Mouse (Mus musculus): ENCODE data around the gene A3galt2. TPM values are rescaled to one million over a fixed set of nuclear protein-coding genes. Genes with fewer than 3 reads are reported as not detected.

The A3galt2 gene
- polyA plus RNA-seq, 2 experiments, result 0.04 to 0.06 TPM

- Histone ChIP-seq H3K36me3 (replicated peaks; ENCODE audit: control insufficient read depth, insufficient read depth, low read depth) (no peaks in the 10 kb centered on the region), H3K9me3 (ENCODE audit: control insufficient read depth, low read length) (no peaks in the 10 kb centered on the region), H3K4me3 (ENCODE audit: insufficient read depth in 1 of 2, low read depth in 2 of 2, low read length in 2 of 2) (no peak overlapping the region), H3K4me2 (ENCODE audit: low read depth) (no peak overlapping the region), H3K4me1 (replicated peaks; ENCODE audit: control insufficient read depth in 2 of 2, insufficient read depth in 2 of 2, low read length in 1 of 2) (no peaks in the 10 kb centered on the region; a peak in 1 of 4 replicates), H3K27me3 (ENCODE audit: control insufficient read depth, insufficient read depth, low read length) (no peaks in the 10 kb centered on the region), H3K9ac (replicated peaks) (no peak overlapping the region), H3K27ac (no peak overlapping the region)
- WGBS (ENCODE audit: insufficient replicate concordance), result 69% methylated on average over 13 of the region's 13 CpGs
- DNase-seq (ENCODE audit: low read depth in 3 of 3, low spot score in 3 of 3) (no peak), ATAC-seq (ENCODE audit: insufficient read depth) (no peak)
- TF ChIP-seq CTCF (IDR thresholded peaks at IDR 0.05; ENCODE audit: low read depth) (no peak), EP300 (IDR thresholded peaks at IDR 0.05; ENCODE audit: low read depth) (no peak)
Observed at GRCm38 (mm10) chr4:128768120-128768519, 13.0 kb downstream of the A3galt2 start.

DNA sequence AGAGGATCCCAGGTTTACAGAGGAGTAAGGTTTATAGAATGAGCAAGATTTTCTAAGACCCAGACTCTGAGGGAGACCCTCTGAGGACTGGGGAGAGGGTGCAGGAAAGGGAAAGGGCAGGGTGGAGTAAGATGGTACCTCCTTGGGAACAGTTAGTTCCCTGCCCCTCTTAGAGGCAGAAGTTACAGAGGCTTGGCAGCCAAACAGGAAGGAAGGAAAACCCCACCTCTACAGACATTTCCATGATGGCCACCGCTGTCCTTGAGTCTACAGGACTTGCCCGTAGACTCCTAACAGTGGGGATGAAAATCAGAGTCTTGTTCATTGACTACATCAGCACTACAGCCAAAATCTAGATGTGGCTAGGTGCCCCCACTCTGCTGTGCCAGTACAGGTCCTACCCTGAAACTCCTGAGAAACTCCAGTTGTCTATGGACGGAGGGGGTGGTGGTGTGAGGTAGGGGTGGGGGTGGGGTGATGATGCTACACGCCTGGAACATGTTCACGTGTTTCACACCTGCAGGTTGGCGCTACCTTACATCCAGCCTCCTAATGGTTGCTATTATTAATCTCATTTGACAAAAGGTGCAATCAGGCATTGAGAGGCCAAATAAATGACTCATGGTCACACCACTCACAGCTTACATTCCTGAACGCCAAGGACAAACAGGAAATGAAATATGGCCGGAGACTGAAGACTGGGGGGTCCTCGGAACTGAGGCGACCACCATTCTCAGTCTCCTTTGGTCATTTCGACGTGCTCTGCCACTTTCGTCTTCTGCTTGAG, 14.6 kb downstream of the A3galt2 start:
- H3K4me2 ChIP-seq (ENCODE audit: low read depth), result no peak overlapping the region
- ATAC-seq (ENCODE audit: insufficient read depth), result no peak

GRCm38 (mm10) chr4:128770698-128771097, 15.5 kb downstream of the A3galt2 start:
- no peaks in the 10 kb centered on the region for H3K9me3 ChIP-seq (ENCODE audit: control insufficient read depth, low read length)
- no peak overlapping the region for H3K9ac ChIP-seq (replicated peaks)
- no peak overlapping the region for H3K4me3 ChIP-seq (ENCODE audit: insufficient read depth in 1 of 2, low read depth in 2 of 2, low read length in 2 of 2)
- TF ChIP-seq CTCF (IDR thresholded peaks at IDR 0.05; ENCODE audit: low read depth), result no peak
- no peak for TF ChIP-seq EP300 (IDR thresholded peaks at IDR 0.05; ENCODE audit: low read depth)
- DNase-seq (ENCODE audit: low read depth in 3 of 3, low spot score in 3 of 3) (no peak), ATAC-seq (ENCODE audit: insufficient read depth) (no peak)
- WGBS (ENCODE audit: insufficient replicate concordance), result 70% methylated on average over 5 of the region's 5 CpGs
- no peaks in the 10 kb centered on the region for H3K27me3 ChIP-seq (ENCODE audit: control insufficient read depth, insufficient read depth, low read length)
- no peaks in the 10 kb centered on the region; the same call in 1 of the 2 replicates for H3K36me3 ChIP-seq (replicated peaks; ENCODE audit: control insufficient read depth, insufficient read depth, low read depth)
- no peaks in the 10 kb centered on the region; a peak in 1 of 4 replicates for H3K4me1 ChIP-seq (replicated peaks; ENCODE audit: control insufficient read depth in 2 of 2, insufficient read depth in 2 of 2, low read length in 1 of 2)
- H3K4me2 ChIP-seq (ENCODE audit: low read depth), result no peak overlapping the region
- no peak overlapping the region for H3K27ac ChIP-seq

More for the DNA sequence above, 14.6 kb downstream of the A3galt2 start:
- Histone ChIP-seq H3K9ac (replicated peaks) (no peak overlapping the region), H3K36me3 (replicated peaks; ENCODE audit: control insufficient read depth, insufficient read depth, low read depth) (no peaks in the 10 kb centered on the region; the same call in 1 of the 2 replicates), H3K27ac (no peak overlapping the region), H3K4me3 (ENCODE audit: insufficient read depth in 1 of 2, low read depth in 2 of 2, low read length in 2 of 2) (no peak overlapping the region), H3K4me1 (replicated peaks; ENCODE audit: control insufficient read depth in 2 of 2, insufficient read depth in 2 of 2, low read length in 1 of 2) (no peaks in the 10 kb centered on the region; a peak in 1 of 4 replicates), H3K27me3 (ENCODE audit: control insufficient read depth, insufficient read depth, low read length) (no peaks in the 10 kb centered on the region), H3K9me3 (ENCODE audit: control insufficient read depth, low read length) (no peaks in the 10 kb centered on the region)
- 62% methylated on average over 13 of the region's 13 CpGs for WGBS (ENCODE audit: insufficient replicate concordance)
- no peak for TF ChIP-seq CTCF (IDR thresholded peaks at IDR 0.05; ENCODE audit: low read depth)
- TF ChIP-seq EP300 (IDR thresholded peaks at IDR 0.05; ENCODE audit: low read depth), result no peak
- DNase-seq (ENCODE audit: low read depth in 3 of 3, low spot score in 3 of 3), result no peak

- no peak overlapping the region for H3K9ac ChIP-seq (replicated peaks)
- H3K4me2 ChIP-seq (ENCODE audit: low read depth), result no peak overlapping the region
- H3K27me3 ChIP-seq (ENCODE audit: control insufficient read depth, insufficient read depth, low read length), result no peaks in the 10 kb centered on the region
- H3K27ac ChIP-seq, result no peak overlapping the region
- WGBS (ENCODE audit: insufficient replicate concordance), result 74% methylated on average over 11 of the region's 11 CpGs
- ATAC-seq (ENCODE audit: insufficient read depth) (no peak), DNase-seq (ENCODE audit: low read depth in 3 of 3, low spot score in 3 of 3) (no peak)
- H3K4me3 ChIP-seq (ENCODE audit: insufficient read depth in 1 of 2, low read depth in 2 of 2, low read length in 2 of 2), result no peak overlapping the region
- no peaks in the 10 kb centered on the region; a peak in 1 of 4 replicates for H3K4me1 ChIP-seq (replicated peaks; ENCODE audit: control insufficient read depth in 2 of 2, insufficient read depth in 2 of 2, low read length in 1 of 2)
- TF ChIP-seq EP300 (IDR thresholded peaks at IDR 0.05; ENCODE audit: low read depth) (no peak), CTCF (IDR thresholded peaks at IDR 0.05; ENCODE audit: low read depth) (no peak)
- no peaks in the 10 kb centered on the region for H3K9me3 ChIP-seq (ENCODE audit: control insufficient read depth, low read length)
- H3K36me3 ChIP-seq (replicated peaks; ENCODE audit: control insufficient read depth, insufficient read depth, low read depth), result no peaks in the 10 kb centered on the region; the same call in 1 of the 2 replicates
Observed at GRCm38 (mm10) chr4:128773820-128774219, 18.7 kb downstream of the A3galt2 start.

DNA sequence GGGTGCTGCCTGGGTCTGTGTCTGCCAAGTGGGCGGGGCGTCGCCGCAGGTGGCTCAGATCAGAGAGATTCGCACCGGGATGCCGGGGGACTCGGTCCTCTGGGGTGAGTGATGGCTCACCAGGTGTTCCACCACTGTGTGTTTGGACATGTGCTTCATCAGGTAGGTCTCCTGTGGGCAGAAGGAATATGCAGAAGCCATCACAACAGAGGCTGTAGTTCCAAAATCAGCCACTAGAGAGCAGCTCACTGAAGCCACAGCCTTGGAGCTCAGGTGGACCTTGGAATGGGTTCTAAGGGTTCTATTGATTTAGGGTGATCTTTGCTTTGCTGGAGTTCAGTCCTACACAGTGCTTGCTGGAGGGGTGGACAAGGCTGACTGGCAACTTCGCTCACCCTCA, 19.3 kb downstream of the A3galt2 start:
- DNase-seq (ENCODE audit: low read depth in 3 of 3, low spot score in 3 of 3) (peak in 2 of 3 experiments; percentile 23 to 25), ATAC-seq (ENCODE audit: insufficient read depth) (peak; percentile 27; the same call in 1 of the 2 replicates)
- H3K27me3 ChIP-seq (ENCODE audit: control insufficient read depth, insufficient read depth, low read length), result no peaks in the 10 kb centered on the region
- TF ChIP-seq EP300 (IDR thresholded peaks at IDR 0.05; ENCODE audit: low read depth), result no peak
- TF ChIP-seq CTCF (IDR thresholded peaks at IDR 0.05; ENCODE audit: low read depth), result peak; percentile 89
- H3K9ac ChIP-seq (replicated peaks), result no peak overlapping the region
- WGBS (ENCODE audit: insufficient replicate concordance), result 89% methylated on average over 9 of the region's 9 CpGs
- H3K4me3 ChIP-seq (ENCODE audit: insufficient read depth in 1 of 2, low read depth in 2 of 2, low read length in 2 of 2), result no peak overlapping the region
- no peaks in the 10 kb centered on the region; the same call in 1 of the 2 replicates for H3K36me3 ChIP-seq (replicated peaks; ENCODE audit: control insufficient read depth, insufficient read depth, low read depth)
- no peaks in the 10 kb centered on the region for H3K9me3 ChIP-seq (ENCODE audit: control insufficient read depth, low read length)
- no peaks in the 10 kb centered on the region; a peak in 1 of 4 replicates for H3K4me1 ChIP-seq (replicated peaks; ENCODE audit: control insufficient read depth in 2 of 2, insufficient read depth in 2 of 2, low read length in 1 of 2)
- no peak overlapping the region for H3K4me2 ChIP-seq (ENCODE audit: low read depth)
- no peak overlapping the region for H3K27ac ChIP-seq
